Mouse (Mus musculus): ENCODE results near the gene Arhgap17. TPM values are rescaled to one million over a fixed set of nuclear protein-coding genes. Genes with fewer than 3 reads are reported as not detected.

Gene Arhgap17
- polyA plus RNA-seq, 1 experiment from 2014 or later, result 21.8 TPM

DNA sequence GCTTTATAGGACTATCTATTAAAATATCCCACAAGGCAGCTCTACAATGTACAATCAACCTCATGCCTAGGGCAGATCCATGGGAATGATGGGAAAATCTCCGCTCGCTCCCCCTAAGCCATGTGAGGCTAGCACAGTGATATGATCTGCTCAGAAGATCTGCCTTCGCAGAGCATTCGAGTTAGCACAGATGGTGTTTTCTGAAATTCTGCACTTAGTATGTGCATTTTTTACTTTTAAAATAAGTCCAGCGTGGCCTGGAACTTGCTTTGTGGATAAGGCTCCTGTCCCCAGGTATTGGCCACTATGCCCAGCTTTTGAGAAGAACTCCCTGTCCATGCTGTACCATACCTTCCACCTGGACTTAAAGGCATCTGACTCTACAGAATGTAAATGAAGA, 83.8 kb downstream of the Arhgap17 start:
- no peak overlapping the region for H3K4me3 ChIP-seq (ENCODE audit: low read length)
- H3K4me1 ChIP-seq (ENCODE audit: control insufficient read depth, insufficient read depth, low read length), result no peaks in the 10 kb centered on the region
- no peaks in the 10 kb centered on the region for H3K9me3 ChIP-seq (ENCODE audit: control insufficient read depth, low read length)
- H3K9ac ChIP-seq (ENCODE audit: low read depth, low read length), result no peak overlapping the region
- ATAC-seq, result no peak
- H3K4me2 ChIP-seq (ENCODE audit: low read depth, low read length), result no peak overlapping the region
- 0 out of 2 replicates have a peak, but pooled peaks cover 4% of the 10 kb centered on the region for H3K36me3 ChIP-seq (ENCODE audit: control insufficient read depth, insufficient read depth, low read length)
- no peaks in the 10 kb centered on the region for H3K27me3 ChIP-seq (replicated peaks; ENCODE audit: control insufficient read depth, insufficient read depth, low read length)
- 93% methylated on average over 5 of the region's 5 CpGs for WGBS
- no peak overlapping the region for H3K27ac ChIP-seq (ENCODE audit: low read length)

DNA sequence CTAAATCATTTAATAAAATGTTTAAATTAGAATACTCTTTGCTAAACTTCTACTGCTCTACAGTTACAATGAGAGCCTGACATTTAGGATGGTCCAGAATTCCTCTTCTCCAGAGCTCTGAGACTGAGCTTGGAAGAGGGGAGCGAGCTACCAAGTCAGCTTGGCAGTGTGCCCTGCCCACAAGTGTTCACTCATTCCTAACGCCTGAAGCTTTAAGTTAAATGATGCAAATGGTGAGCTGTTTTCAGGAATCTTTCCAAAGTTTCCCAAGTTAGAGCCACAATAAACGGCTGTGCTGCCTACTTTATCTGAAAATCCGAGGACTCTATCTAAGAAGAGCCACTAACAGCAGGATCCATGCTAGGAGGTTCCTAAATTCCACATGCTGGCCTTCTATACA, 85.9 kb downstream of the Arhgap17 start:
- Histone ChIP-seq H3K4me1 (ENCODE audit: control insufficient read depth, insufficient read depth, low read length) (no peaks in the 10 kb centered on the region), H3K9me3 (ENCODE audit: control insufficient read depth, low read length) (no peaks in the 10 kb centered on the region), H3K27me3 (replicated peaks; ENCODE audit: control insufficient read depth, insufficient read depth, low read length) (no peaks in the 10 kb centered on the region), H3K27ac (ENCODE audit: low read length) (no peak overlapping the region), H3K4me2 (ENCODE audit: low read depth, low read length) (no peak overlapping the region), H3K9ac (ENCODE audit: low read depth, low read length) (no peak overlapping the region), H3K36me3 (ENCODE audit: control insufficient read depth, insufficient read depth, low read length) (peaks cover 6% of the 10 kb centered on the region; the same call in 1 of the 2 replicates), H3K4me3 (ENCODE audit: low read length) (no peak overlapping the region)
- WGBS, result 74% methylated on average over 4 of the region's 4 CpGs
- ATAC-seq, result no peak

GRCm38 (mm10) chr7:123279797-123280196, 89.9 kb downstream of the Arhgap17 start:
- H3K9ac ChIP-seq (ENCODE audit: low read depth, low read length), result no peak overlapping the region
- no peak for ATAC-seq
- no peaks in the 10 kb centered on the region for H3K4me1 ChIP-seq (ENCODE audit: control insufficient read depth, insufficient read depth, low read length)
- H3K27me3 ChIP-seq (replicated peaks; ENCODE audit: control insufficient read depth, insufficient read depth, low read length), result no peaks in the 10 kb centered on the region
- no peak overlapping the region for H3K27ac ChIP-seq (ENCODE audit: low read length)
- H3K9me3 ChIP-seq (ENCODE audit: control insufficient read depth, low read length), result no peaks in the 10 kb centered on the region
- no peak overlapping the region for H3K4me3 ChIP-seq (ENCODE audit: low read length)
- WGBS, result 93% methylated on average over 4 of the region's 4 CpGs
- peaks cover 14% of the 10 kb centered on the region; the same call in 1 of the 2 replicates for H3K36me3 ChIP-seq (ENCODE audit: control insufficient read depth, insufficient read depth, low read length)
- no peak overlapping the region for H3K4me2 ChIP-seq (ENCODE audit: low read depth, low read length)

GRCm38 (mm10) chr7:123276568-123276967, 93.1 kb downstream of the Arhgap17 start:
- H3K9me3 ChIP-seq (ENCODE audit: control insufficient read depth, low read length), result no peaks in the 10 kb centered on the region
- 81% methylated on average over 4 of the region's 4 CpGs for WGBS
- H3K4me1 ChIP-seq (ENCODE audit: control insufficient read depth, insufficient read depth, low read length), result no peaks in the 10 kb centered on the region
- H3K36me3 ChIP-seq (ENCODE audit: control insufficient read depth, insufficient read depth, low read length), result peaks cover 11% of the 10 kb centered on the region; the same call in 1 of the 2 replicates
- no peak overlapping the region for H3K4me3 ChIP-seq (ENCODE audit: low read length)
- ATAC-seq, result no peak
- no peak overlapping the region for H3K4me2 ChIP-seq (ENCODE audit: low read depth, low read length)
- no peak overlapping the region for H3K9ac ChIP-seq (ENCODE audit: low read depth, low read length)
- H3K27me3 ChIP-seq (replicated peaks; ENCODE audit: control insufficient read depth, insufficient read depth, low read length), result no peaks in the 10 kb centered on the region
- no peak overlapping the region for H3K27ac ChIP-seq (ENCODE audit: low read length)

DNA sequence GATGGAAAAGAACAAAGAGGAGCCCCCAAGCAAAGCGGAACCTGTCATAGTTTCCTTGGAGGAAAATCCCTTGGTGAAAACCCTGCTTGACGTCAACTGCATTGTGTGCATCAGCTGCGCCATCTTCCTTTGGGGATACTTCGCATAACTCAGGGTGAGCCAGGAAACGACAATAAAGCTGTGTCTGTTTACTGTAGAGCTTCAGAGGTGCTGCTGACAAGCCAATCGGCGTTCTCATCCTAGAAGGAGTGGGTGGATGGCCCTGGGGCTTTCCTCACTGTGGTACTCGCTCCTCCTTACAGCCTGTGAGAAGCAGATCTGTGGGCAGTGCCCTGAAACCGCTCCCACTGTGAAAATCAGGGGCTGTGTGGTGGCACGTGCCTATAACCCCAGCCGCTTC, 96.7 kb downstream of the Arhgap17 start:
- H3K9ac ChIP-seq (ENCODE audit: low read depth, low read length), result no peak overlapping the region
- 0 out of 2 replicates have a peak, but pooled peaks cover 3% of the 10 kb centered on the region for H3K36me3 ChIP-seq (ENCODE audit: control insufficient read depth, insufficient read depth, low read length)
- H3K4me2 ChIP-seq (ENCODE audit: low read depth, low read length), result no peak overlapping the region
- ATAC-seq, result no peak
- H3K4me1 ChIP-seq (ENCODE audit: control insufficient read depth, insufficient read depth, low read length), result no peaks in the 10 kb centered on the region
- no peaks in the 10 kb centered on the region for H3K9me3 ChIP-seq (ENCODE audit: control insufficient read depth, low read length)
- H3K27ac ChIP-seq (ENCODE audit: low read length), result no peak overlapping the region
- H3K27me3 ChIP-seq (replicated peaks; ENCODE audit: control insufficient read depth, insufficient read depth, low read length), result no peaks in the 10 kb centered on the region
- 62% methylated on average over 11 of the region's 11 CpGs for WGBS
- no peak overlapping the region for H3K4me3 ChIP-seq (ENCODE audit: low read length)

- Histone ChIP-seq H3K27me3 (replicated peaks; ENCODE audit: control insufficient read depth, insufficient read depth, low read length) (no peaks in the 10 kb centered on the region), H3K9me3 (ENCODE audit: control insufficient read depth, low read length) (no peaks in the 10 kb centered on the region), H3K4me1 (ENCODE audit: control insufficient read depth, insufficient read depth, low read length) (no peaks in the 10 kb centered on the region), H3K27ac (ENCODE audit: low read length) (no peak overlapping the region), H3K9ac (ENCODE audit: low read depth, low read length) (no peak overlapping the region), H3K36me3 (ENCODE audit: control insufficient read depth, insufficient read depth, low read length) (no peaks in the 10 kb centered on the region), H3K4me2 (ENCODE audit: low read depth, low read length) (no peak overlapping the region), H3K4me3 (ENCODE audit: low read length) (no peak overlapping the region)
- WGBS, result 69% methylated on average over 8 of the region's 8 CpGs
- no peak for ATAC-seq
These were observed 111.6 kb downstream of the Arhgap17 start for GRCm38 (mm10) chr7:123258103-123258502.

GRCm38 (mm10) chr7:123254196-123254970, 115.3 kb downstream of the Arhgap17 start:
- ATAC-seq, result no peak
- H3K4me3 ChIP-seq (ENCODE audit: low read length), result no peak overlapping the region
- H3K9me3 ChIP-seq (ENCODE audit: control insufficient read depth, low read length), result no peaks in the 10 kb centered on the region
- no peaks in the 10 kb centered on the region for H3K27me3 ChIP-seq (replicated peaks; ENCODE audit: control insufficient read depth, insufficient read depth, low read length)
- no peak overlapping the region for H3K4me2 ChIP-seq (ENCODE audit: low read depth, low read length)
- WGBS, result 86% methylated on average over 14 of the region's 14 CpGs
- no peaks in the 10 kb centered on the region for H3K36me3 ChIP-seq (ENCODE audit: control insufficient read depth, insufficient read depth, low read length)
- H3K4me1 ChIP-seq (ENCODE audit: control insufficient read depth, insufficient read depth, low read length), result no peaks in the 10 kb centered on the region
- H3K9ac ChIP-seq (ENCODE audit: low read depth, low read length), result no peak overlapping the region
- no peak overlapping the region for H3K27ac ChIP-seq (ENCODE audit: low read length)

DNA sequence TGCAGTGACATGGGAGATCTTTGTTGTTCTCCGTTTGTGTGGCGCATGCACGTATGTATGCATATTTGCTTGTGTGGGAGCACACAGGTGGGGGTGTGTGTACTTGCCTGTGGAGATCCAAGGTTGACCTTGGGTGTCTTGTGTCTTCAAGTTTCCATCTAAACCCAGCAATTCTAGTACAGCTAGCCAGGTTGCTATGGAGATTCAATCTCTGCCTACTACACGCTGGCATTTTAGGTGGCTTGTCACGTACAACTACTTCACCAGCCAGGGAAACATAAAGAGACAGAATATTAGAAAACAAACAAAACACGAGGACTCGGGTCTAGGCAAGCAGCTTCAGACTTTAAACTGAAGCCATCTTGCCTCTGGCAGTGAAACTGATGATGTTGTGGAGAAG, 116.3 kb downstream of the Arhgap17 start:
- Histone ChIP-seq H3K4me2 (ENCODE audit: low read depth, low read length) (no peak overlapping the region), H3K27ac (ENCODE audit: low read length) (no peak overlapping the region), H3K9ac (ENCODE audit: low read depth, low read length) (no peak overlapping the region), H3K4me3 (ENCODE audit: low read length) (no peak overlapping the region), H3K9me3 (ENCODE audit: control insufficient read depth, low read length) (no peaks in the 10 kb centered on the region), H3K36me3 (ENCODE audit: control insufficient read depth, insufficient read depth, low read length) (no peaks in the 10 kb centered on the region), H3K4me1 (ENCODE audit: control insufficient read depth, insufficient read depth, low read length) (peaks cover under 1% of the 10 kb centered on the region; the same call in 1 of the 2 replicates), H3K27me3 (replicated peaks; ENCODE audit: control insufficient read depth, insufficient read depth, low read length) (no peaks in the 10 kb centered on the region)
- 83% methylated on average over 7 of the region's 7 CpGs for WGBS
- ATAC-seq, result no peak

DNA sequence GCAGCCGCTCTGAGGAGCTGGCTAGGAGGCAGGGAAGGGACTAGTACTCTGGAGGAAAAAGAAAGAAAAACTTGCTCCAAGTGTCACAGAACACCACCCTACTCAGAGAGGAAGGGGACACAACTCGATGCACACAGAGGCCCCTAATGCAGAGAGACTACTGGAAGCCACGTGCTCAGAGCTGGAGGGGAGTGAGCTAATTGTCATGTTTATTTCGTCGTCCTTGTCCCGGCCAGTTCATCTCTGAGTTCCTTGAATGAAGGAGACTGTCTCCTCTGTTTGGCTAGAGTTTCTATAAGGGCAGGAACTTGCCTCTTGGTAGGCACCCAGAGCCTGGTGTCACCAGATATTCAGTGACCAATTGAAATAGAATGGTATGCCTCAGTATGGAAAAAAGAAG, 118.4 kb downstream of the Arhgap17 start:
- H3K27me3 ChIP-seq (replicated peaks; ENCODE audit: control insufficient read depth, insufficient read depth, low read length), result no peaks in the 10 kb centered on the region
- no peak overlapping the region for H3K4me3 ChIP-seq (ENCODE audit: low read length)
- H3K4me1 ChIP-seq (ENCODE audit: control insufficient read depth, insufficient read depth, low read length), result peaks cover 5% of the 10 kb centered on the region
- H3K36me3 ChIP-seq (ENCODE audit: control insufficient read depth, insufficient read depth, low read length), result no peaks in the 10 kb centered on the region
- no peak for ATAC-seq
- H3K27ac ChIP-seq (ENCODE audit: low read length), result no peak overlapping the region
- H3K4me2 ChIP-seq (ENCODE audit: low read depth, low read length), result no peak overlapping the region
- WGBS, result 54% methylated on average over 6 of the region's 6 CpGs
- no peak overlapping the region for H3K9ac ChIP-seq (ENCODE audit: low read depth, low read length)
- no peaks in the 10 kb centered on the region for H3K9me3 ChIP-seq (ENCODE audit: control insufficient read depth, low read length)

DNA sequence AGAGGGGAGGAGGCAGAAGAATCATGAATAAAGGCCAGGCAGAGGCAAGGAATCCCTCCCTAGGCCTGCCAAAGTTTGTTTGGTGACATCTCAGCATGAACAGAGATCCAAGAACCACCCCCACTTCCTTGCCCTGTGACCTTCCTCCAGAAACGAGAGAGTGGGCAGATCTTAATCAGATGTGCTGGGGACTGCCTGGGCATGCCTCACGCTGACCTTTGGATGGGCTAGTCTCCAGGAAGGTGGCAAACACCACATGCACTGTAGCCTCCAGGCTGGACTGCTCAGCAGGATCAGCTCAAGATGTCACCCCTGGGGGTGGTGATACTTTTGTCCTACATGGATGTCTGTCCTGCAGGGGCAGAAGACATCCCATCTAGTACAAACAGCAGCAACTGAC, 121.5 kb downstream of the Arhgap17 start:
- WGBS, result 29% methylated on average over 2 of the region's 2 CpGs
- no peaks in the 10 kb centered on the region for H3K27me3 ChIP-seq (replicated peaks; ENCODE audit: control insufficient read depth, insufficient read depth, low read length)
- no peak overlapping the region for H3K27ac ChIP-seq (ENCODE audit: low read length)
- H3K9ac ChIP-seq (ENCODE audit: low read depth, low read length), result no peak overlapping the region
- ATAC-seq, result no peak
- no peak overlapping the region for H3K4me3 ChIP-seq (ENCODE audit: low read length)
- H3K9me3 ChIP-seq (ENCODE audit: control insufficient read depth, low read length), result no peaks in the 10 kb centered on the region
- H3K4me1 ChIP-seq (ENCODE audit: control insufficient read depth, insufficient read depth, low read length), result peaks cover 5% of the 10 kb centered on the region
- no peak overlapping the region for H3K4me2 ChIP-seq (ENCODE audit: low read depth, low read length)
- no peaks in the 10 kb centered on the region for H3K36me3 ChIP-seq (ENCODE audit: control insufficient read depth, insufficient read depth, low read length)
